Mouse (Mus musculus): ENCODE data around the gene Rbms3.

Rbms3 gene

GRCm38 (mm10) chr9:117629771-117630170 lies at the start of gene Rbms3:
Rbms3 (minus strand) TSS chr9:117629913.
- no peak for DNase-seq (ENCODE audit: low read depth, low spot score)

GRCm38 (mm10) chr9:117673311-117673710 lies 43.6 kb upstream of the Rbms3 start:
- no peak for DNase-seq (ENCODE audit: low read depth, low spot score)

- DNase-seq (ENCODE audit: low read depth, low spot score): no peak
Measured at GRCm38 (mm10) chr9:117654626-117655025, 24.9 kb upstream of the Rbms3 start.

- DNase-seq (ENCODE audit: low read depth, low spot score): no peak
Measured at GRCm38 (mm10) chr9:117653641-117654040, 23.9 kb upstream of the Rbms3 start.

DNA sequence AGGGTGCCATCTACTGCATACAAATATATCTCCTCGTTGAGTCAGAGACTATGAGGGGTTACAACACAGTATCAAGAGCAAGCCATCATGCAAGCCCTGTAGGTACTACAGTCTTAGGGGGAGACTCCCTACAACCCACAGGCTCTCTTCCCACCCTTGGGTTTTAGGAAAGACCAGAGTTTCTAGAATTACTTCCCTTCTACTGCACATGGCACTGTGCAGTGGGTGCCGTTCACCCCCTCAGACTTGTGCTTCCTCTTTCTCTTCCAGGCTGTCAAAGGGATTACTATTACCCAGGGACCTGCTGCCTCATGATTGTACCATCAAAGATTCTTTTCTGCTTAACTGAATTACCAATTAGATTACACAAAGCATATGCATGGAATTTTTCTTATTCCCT lies 16.4 kb upstream of the Rbms3 start:
- no peak for DNase-seq (ENCODE audit: low read depth, low spot score)

DNA sequence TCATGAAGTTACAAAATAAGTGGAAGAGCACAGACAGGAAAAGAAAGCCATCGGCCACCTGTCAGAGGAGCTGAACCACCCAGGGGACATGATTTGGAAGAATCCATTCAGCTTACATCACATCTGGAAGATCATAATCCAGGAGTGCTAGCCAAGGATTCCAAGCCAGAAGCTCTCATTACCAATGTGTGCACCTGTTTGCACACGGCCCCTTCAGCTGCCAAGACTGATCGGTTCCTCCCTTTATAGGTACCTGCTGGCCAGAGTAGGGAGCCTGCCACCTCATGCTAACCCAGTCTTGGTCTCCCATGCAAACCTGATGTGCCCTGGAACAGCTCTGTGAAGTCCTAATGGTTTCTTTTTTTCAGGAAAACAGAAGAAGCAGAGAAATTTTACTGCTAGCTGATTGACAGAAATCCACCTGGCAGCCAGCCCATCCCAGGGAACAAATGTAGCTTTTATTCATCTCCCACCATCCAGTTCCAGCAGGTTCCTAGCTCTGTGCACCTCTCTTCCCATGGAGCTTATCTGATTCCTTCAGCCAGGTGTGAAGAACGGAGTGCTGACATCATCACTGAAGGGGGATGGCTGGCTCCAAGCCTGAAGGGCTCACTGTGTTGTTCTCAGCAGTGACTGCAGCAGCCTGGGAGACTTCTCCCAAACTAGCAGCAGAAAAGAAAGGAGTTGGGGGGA lies 11.5 kb upstream of the Rbms3 start:
- DNase-seq (ENCODE audit: low read depth, low spot score): no peak

GRCm38 (mm10) chr9:117638623-117639185 lies 9.0 kb upstream of the Rbms3 start:
- DNase-seq (ENCODE audit: low read depth, low spot score): no peak

DNA sequence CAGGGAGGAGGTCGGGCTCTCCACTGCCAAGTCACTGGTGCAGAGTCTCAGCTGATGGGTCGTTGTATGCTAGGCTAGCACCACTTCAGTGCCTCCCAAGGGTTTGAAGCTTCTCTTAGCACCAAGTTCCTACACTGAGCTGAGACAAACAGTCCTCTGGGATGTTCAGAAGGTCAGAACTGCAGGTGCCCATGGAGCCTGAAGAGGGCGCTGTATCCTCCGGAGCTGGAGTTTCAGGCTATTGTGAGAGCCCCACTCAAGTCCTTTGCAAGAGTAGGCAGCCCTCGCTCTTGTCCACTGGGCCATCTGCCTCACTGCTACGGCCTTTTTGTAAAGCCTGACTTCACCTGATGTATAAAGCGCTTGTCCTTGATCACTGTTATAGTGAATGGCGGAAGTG lies 6.8 kb upstream of the Rbms3 start:
- DNase-seq (ENCODE audit: low read depth, low spot score): no peak

- no peak for DNase-seq (ENCODE audit: low read depth, low spot score)
Measured at GRCm38 (mm10) chr9:117627173-117627572, 2.5 kb downstream of the Rbms3 start.

DNA sequence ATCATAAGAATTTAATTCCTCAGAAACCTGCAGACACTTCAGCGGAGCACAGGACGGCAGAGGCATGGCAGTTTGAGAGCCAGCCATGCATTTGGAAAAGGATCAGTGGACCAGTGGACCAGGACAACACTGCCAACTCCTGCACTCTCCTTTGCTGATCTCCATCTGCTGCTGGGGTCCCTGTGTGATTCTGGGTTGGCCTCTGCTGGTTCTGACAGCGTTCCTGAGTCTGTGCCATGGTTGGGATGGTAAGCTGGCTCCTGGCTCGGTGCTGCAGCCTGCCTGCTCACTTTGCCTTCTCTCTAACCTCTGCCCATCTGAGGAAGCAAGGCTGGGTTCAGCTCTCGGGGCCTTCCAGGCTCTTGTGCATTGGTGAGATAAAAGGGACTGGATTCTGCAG lies 28.9 kb downstream of the Rbms3 start:
- no peak for DNase-seq (ENCODE audit: low read depth, low spot score)

DNA sequence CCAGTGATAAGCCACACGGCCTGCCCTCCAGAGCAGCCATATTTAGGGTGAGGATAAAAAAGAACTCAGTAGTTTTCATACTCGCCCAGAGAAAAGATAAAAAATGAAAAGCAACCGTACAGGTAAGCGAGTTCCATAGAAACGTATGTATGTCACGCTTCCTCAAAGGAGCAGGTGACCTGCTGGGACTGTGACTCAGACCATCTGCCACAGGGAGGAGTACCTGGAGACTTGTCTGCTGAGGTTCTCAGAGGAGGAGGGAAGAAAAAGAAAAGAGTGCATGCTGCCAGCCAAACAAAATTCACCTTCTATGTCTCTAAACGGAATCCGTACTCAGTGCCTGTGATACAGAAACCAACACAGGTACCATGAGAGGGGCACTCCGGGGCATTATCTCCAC lies 30.4 kb downstream of the Rbms3 start:
- DNase-seq (ENCODE audit: low read depth, low spot score): no peak

- DNase-seq (ENCODE audit: low read depth, low spot score): no peak
Measured at GRCm38 (mm10) chr9:117596162-117596561, 33.6 kb downstream of the Rbms3 start.

- DNase-seq (ENCODE audit: low read depth, low spot score): no peak
Measured at GRCm38 (mm10) chr9:117585345-117585744, 44.4 kb downstream of the Rbms3 start.

- no peak for DNase-seq (ENCODE audit: low read depth, low spot score)
Measured at GRCm38 (mm10) chr9:117583638-117584037, 46.1 kb downstream of the Rbms3 start.

GRCm38 (mm10) chr9:117582591-117582990 lies 47.1 kb downstream of the Rbms3 start:
- DNase-seq (ENCODE audit: low read depth, low spot score): no peak

DNA sequence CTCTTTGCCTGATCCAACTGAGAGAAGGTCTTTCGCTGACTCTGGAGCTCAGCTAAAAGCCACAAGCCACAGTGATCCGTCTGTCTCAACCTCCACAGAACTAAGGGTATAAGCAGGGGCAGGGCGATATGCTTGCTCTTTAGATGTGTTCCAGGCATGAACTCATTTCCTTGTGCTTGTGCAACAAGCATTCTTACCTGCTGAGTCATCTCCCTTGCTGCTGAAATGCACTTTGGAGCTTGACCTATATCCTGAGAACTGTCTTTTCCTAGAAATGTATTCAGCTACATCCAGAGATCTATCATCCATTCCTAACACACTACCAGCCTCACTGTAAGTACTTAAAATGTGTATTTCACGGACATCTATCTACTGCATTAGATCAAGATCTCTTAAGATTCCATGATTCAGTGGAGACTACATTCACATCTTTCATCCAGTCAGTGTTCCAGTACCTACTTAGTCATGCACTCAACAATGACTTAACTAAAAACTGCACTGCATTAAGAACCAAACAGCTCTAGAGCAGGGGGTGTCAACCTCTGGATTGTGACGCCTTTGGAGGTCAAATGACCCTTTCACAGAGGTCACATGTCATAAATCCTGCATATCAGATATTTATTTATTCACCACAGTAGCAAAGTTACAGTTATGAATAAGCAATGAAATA lies 58.4 kb downstream of the Rbms3 start:
- DNase-seq (ENCODE audit: low read depth, low spot score): no peak

DNA sequence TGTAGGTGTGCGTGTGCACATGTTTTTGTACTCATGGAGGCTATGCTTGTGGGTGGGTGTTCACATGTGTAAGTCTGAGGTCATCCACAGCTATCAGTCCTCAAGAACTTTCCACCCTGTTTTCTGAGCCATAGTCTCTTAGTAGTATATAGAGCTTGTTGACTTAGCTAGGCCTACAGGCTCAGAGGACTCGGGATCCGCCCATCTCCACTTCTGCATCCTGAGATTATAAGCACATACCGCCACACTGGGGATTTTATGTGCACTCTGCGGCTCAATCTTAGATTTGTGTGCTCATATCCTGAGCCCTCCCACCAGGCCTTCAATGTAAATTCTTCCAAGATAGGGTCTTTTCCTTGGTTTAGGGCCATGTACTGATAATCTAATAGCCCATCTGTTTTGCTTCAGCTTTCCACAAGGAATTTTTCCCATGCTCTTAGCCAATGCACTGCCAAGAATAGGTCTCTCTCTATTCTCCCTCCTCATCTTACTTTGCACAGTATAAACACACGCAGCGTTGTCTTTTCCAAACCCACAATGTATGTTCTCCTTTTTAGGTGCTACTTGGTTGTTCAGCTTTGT lies 59.4 kb downstream of the Rbms3 start:
- no peak for DNase-seq (ENCODE audit: low read depth, low spot score)

- no peak for DNase-seq (ENCODE audit: low read depth, low spot score)
Measured at GRCm38 (mm10) chr9:117566293-117566692, 63.4 kb downstream of the Rbms3 start.

GRCm38 (mm10) chr9:117558562-117558961 lies 71.2 kb downstream of the Rbms3 start:
- no peak for DNase-seq (ENCODE audit: low read depth, low spot score)

DNA sequence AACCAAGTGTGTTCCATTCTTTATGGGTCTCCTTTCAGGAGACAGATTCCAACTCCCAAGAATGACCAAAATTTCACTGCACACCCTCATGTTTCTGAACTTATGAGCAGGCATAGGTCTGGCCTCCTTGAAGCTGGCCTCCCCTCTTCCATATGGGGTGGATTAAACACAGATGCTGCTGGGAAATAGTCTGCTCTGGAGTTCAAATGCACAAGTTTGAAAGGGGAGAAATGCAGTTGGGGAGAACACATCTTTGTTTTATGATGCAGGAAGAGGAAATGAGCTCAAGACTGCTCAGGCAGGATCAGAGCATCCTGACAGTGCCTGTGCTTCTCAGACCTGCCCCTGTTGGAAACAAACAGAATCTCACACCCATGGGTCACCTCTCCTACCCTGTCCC lies 75.4 kb downstream of the Rbms3 start:
- DNase-seq (ENCODE audit: low read depth, low spot score): no peak

GRCm38 (mm10) chr9:117529281-117529680 lies 100.4 kb downstream of the Rbms3 start:
- DNase-seq (ENCODE audit: low read depth, low spot score): no peak

GRCm38 (mm10) chr9:117508941-117509340 lies 120.8 kb downstream of the Rbms3 start:
- no peak for DNase-seq (ENCODE audit: low read depth, low spot score)

DNA sequence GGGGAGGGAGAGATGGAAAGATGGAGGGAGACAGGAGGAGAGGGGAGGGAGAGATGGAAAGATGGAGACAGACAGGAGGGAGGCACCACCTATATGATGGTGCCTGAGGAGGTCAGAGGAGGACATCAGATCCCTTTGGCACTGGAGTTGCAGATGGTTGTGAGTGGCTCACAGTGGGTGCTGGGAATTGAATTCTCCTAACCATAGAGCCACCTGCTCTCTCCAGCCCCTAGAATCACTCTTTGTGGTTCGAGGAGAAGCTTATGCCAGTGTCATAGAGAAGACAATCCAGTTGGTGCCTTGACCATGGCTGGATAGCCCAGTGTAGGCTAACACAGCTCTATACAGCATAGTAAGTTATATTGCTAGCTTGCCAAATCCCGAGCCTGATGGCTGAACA lies 137.8 kb downstream of the Rbms3 start:
- DNase-seq (ENCODE audit: low read depth, low spot score): no peak
